Mouse (Mus musculus) CH12.LX (cell line): ENCODE results near the gene Fam219b. TPM values are rescaled to one million over a fixed set of nuclear protein-coding genes. Genes with fewer than 3 reads are reported as not detected.

ENCODE experiments used
- DNase-seq: peaks from one replicate; pipeline ENCODE4 v3.0.0-alpha.2; 2013; ENCODE audit errors: extremely low read depth
- H3K27ac ChIP-seq: 2 replicates; pipeline ENCODE4 v1.5.1; 2012; ENCODE audit warnings: low read depth, mild to moderate bottlenecking, control low read depth, moderate library complexity; ENCODE audit not compliant: insufficient read depth
- H3K27me3 ChIP-seq: replicated peaks from 2 replicates; pipeline ENCODE3; 2012; ENCODE audit warnings: inconsistent platforms
- H3K36me3 ChIP-seq, 2 experiments: replicated peaks in 1 of 2; 2 replicates each; pipeline versions ENCODE3 to v1.6.1; 2012; ENCODE audit warnings: inconsistent platforms in 1 of 2, low read length in 1 of 2, mild to moderate bottlenecking in 1 of 2, mixed read lengths in 1 of 2, moderate library complexity in 1 of 2; ENCODE audit not compliant: control insufficient read depth in 1 of 2, insufficient read depth in 1 of 2
- H3K4me1 ChIP-seq, 2 experiments: 2 replicates each; pipeline ENCODE4 v1.6.1; 2012; ENCODE audit warnings: inconsistent platforms in 1 of 2, moderate library complexity in 1 of 2; ENCODE audit not compliant: insufficient read depth in 2 of 2, control insufficient read depth in 1 of 2
- H3K4me2 ChIP-seq: 2 replicates; pipeline ENCODE4 v1.6.1; 2012; ENCODE audit warnings: low read depth, mild to moderate bottlenecking, control low read depth; ENCODE audit not compliant: poor library complexity, insufficient read depth, severe bottlenecking
- H3K4me3 ChIP-seq, 3 experiments: fragments of 150-350 bp in 1 of 3; sonication (generic) in 1 of 3; replicated peaks in 1 of 3; 2 replicates each; pipeline versions ENCODE3 to v1.5.1; 2011 to 2012; ENCODE audit warnings: low read depth in 2 of 3, low read length in 2 of 3, mild to moderate bottlenecking in 2 of 3, moderate library complexity in 2 of 3, control low read depth in 1 of 3, improper control_type of control experiment in 1 of 3, inconsistent platforms in 1 of 3, mixed read lengths in 1 of 3; ENCODE audit not compliant: poor library complexity in 1 of 3
- H3K79me2 ChIP-seq: replicated peaks from 2 replicates; pipeline ENCODE4 v1.6.1; 2012; ENCODE audit warnings: mild to moderate bottlenecking, moderate library complexity; ENCODE audit not compliant: control insufficient read depth, poor library complexity, insufficient read depth, severe bottlenecking; ENCODE audit errors: extremely low read depth
- H3K9ac ChIP-seq: 2 replicates; pipeline ENCODE4 v1.6.1; 2012; ENCODE audit warnings: low read depth, mild to moderate bottlenecking, control low read depth, moderate library complexity; ENCODE audit not compliant: insufficient read depth
- H3K9me3 ChIP-seq: replicated peaks from 2 replicates; pipeline ENCODE3; 2012; ENCODE audit warnings: low read length, inconsistent platforms, mixed read lengths
- E2F4 ChIP-seq: IDR thresholded peaks from 2 replicates; pipeline ENCODE4 v1.6.1; 2011; ENCODE audit warnings: low read depth, low read length, improper control_type of control experiment; ENCODE audit not compliant: insufficient replicate concordance
- ELF1 ChIP-seq: IDR thresholded peaks from 2 replicates; pipeline ENCODE4 v1.6.1; 2014; ENCODE audit warnings: low read depth, mild to moderate bottlenecking, inconsistent platforms, low read length, improper control_type of control experiment
- EP300 ChIP-seq: IDR thresholded peaks from 2 replicates; pipeline ENCODE4 v1.6.1; 2011; ENCODE audit warnings: low read length, improper control_type of control experiment
- ETS1 ChIP-seq: conservative IDR thresholded peaks from 2 replicates; pipeline ENCODE4 v1.6.1; 2012; ENCODE audit warnings: low read depth, mild to moderate bottlenecking, inconsistent platforms, low read length, improper control_type of control experiment, moderate library complexity
- HCFC1 ChIP-seq: IDR thresholded peaks from 2 replicates; pipeline ENCODE4 v1.6.1; 2012; ENCODE audit warnings: low read depth, mild to moderate bottlenecking, inconsistent platforms, low read length, improper control_type of control experiment
- IRF4 ChIP-seq: IDR thresholded peaks from 2 replicates; pipeline ENCODE4 v1.6.1; 2014; ENCODE audit warnings: low read depth, mild to moderate bottlenecking, inconsistent platforms, low read length, improper control_type of control experiment
- KAT2A ChIP-seq: IDR thresholded peaks from 2 replicates; pipeline ENCODE4 v1.6.1; 2012; ENCODE audit warnings: low read length, improper control_type of control experiment, inconsistent platforms; ENCODE audit not compliant: insufficient replicate concordance
- MAX ChIP-seq: IDR thresholded peaks from 2 replicates; pipeline ENCODE4 v1.6.1; 2011; ENCODE audit warnings: low read length, improper control_type of control experiment
- MAZ ChIP-seq: IDR thresholded peaks from 2 replicates; pipeline ENCODE4 v1.6.1; 2012; ENCODE audit warnings: low read depth, mild to moderate bottlenecking, inconsistent platforms, low read length, improper control_type of control experiment, moderate library complexity
- MXI1 ChIP-seq: IDR thresholded peaks from 2 replicates; pipeline ENCODE4 v1.6.1; 2011; ENCODE audit warnings: mild to moderate bottlenecking, low read depth, low read length, improper control_type of control experiment
- MYC ChIP-seq: IDR thresholded peaks from 2 replicates; pipeline ENCODE4 v1.6.1; 2011; ENCODE audit warnings: low read depth, mild to moderate bottlenecking, improper control_type of control experiment, low read length
- NELFE ChIP-seq: IDR thresholded peaks from 2 replicates; pipeline ENCODE4 v1.6.1; 2011; ENCODE audit warnings: low read depth, low read length, improper control_type of control experiment
- PAX5 ChIP-seq: IDR thresholded peaks from 2 replicates; pipeline ENCODE4 v1.6.1; 2012; ENCODE audit warnings: low read length, inconsistent platforms, mixed read lengths
- POLR2A ChIP-seq: IDR thresholded peaks from 2 replicates; pipeline ENCODE4 v1.6.1; 2011; ENCODE audit warnings: low read depth, mild to moderate bottlenecking, improper control_type of control experiment, low read length
- RAD21 ChIP-seq: IDR thresholded peaks from 2 replicates; pipeline ENCODE4 v1.6.1; 2011; ENCODE audit warnings: low read depth, mild to moderate bottlenecking, low read length, improper control_type of control experiment, moderate library complexity
- RCOR1 ChIP-seq: conservative IDR thresholded peaks from 2 replicates; pipeline ENCODE4 v1.6.1; 2012; ENCODE audit warnings: low read depth, mild to moderate bottlenecking, inconsistent platforms, low read length, improper control_type of control experiment
- TBP ChIP-seq: conservative IDR thresholded peaks from 2 replicates; pipeline ENCODE4 v1.6.1; 2011; ENCODE audit warnings: low read depth, low read length, improper control_type of control experiment
- USF1 ChIP-seq: IDR thresholded peaks from 2 replicates; pipeline ENCODE4 v1.6.1; 2014; ENCODE audit warnings: low read depth, mild to moderate bottlenecking, inconsistent platforms, low read length, improper control_type of control experiment
- USF2 ChIP-seq: conservative IDR thresholded peaks from 2 replicates; pipeline ENCODE4 v1.6.1; 2011; ENCODE audit warnings: low read depth, low read length, improper control_type of control experiment
- ZC3H11A ChIP-seq: IDR thresholded peaks from 2 replicates; pipeline ENCODE4 v1.6.1; 2012; ENCODE audit warnings: low read depth, mild to moderate bottlenecking, inconsistent platforms, low read length, improper control_type of control experiment
- ZKSCAN1 ChIP-seq: IDR thresholded peaks from 2 replicates; pipeline ENCODE4 v1.6.1; 2012; ENCODE audit warnings: low read depth, inconsistent platforms, low read length, improper control_type of control experiment, borderline replicate concordance
- ZMIZ1 ChIP-seq: IDR thresholded peaks from 2 replicates; pipeline ENCODE4 v1.6.1; 2012; ENCODE audit warnings: low read depth, mild to moderate bottlenecking, inconsistent platforms, low read length, improper control_type of control experiment
- ZNF384 ChIP-seq: IDR thresholded peaks from 2 replicates; pipeline ENCODE4 v1.6.1; 2012; ENCODE audit warnings: low read depth, low read length, improper control_type of control experiment, inconsistent platforms
- dilution Hi-C: fragments of 300-500 bp; cut with MboI; formaldehyde crosslinking; loops from 2 replicates; pipeline ENCODE4 v1.14.3; 2020; ENCODE audit warnings: low sequenced_read_pairs; ENCODE audit not compliant: extremely low pct_unique_long_range_greater_than_20kb, extremely low pct_ligation_motif_present
- in situ Hi-C: fragments of 300-500 bp; cut with MboI; formaldehyde crosslinking; loops from 3 replicates; pipeline ENCODE4 v1.14.3; 2019; ENCODE audit warnings: low sequenced_read_pairs, low pct_ligation_motif_present, low pct_unique_long_range_greater_than_20kb, mixed read lengths
- polyA plus RNA-seq: library from polyadenylated mRNA; unstranded; fragments of >175 nt; gene quantifications from 2 replicates; pipeline ENCODE4 v1.2.1, GENCODE M21; 2012; ENCODE audit warnings: low read depth; ENCODE audit not compliant: insufficient read length
- total RNA-seq, 2 experiments: library from RNA; depleted of rRNA; stranded (reverse); fragments of 300-350 nt in 1 of 2; fragments of >200 nt in 1 of 2; gene quantifications; 2 replicates each; pipeline ENCODE4 v1.2.3; 2012 to 2014

The Fam219b gene
- total and polyA plus RNA-seq, 3 experiments = 8.3 to 10.6 (median 9.2) TPM

GRCm38 (mm10) chr9:57547869-57548268, 10.5 kb downstream of the Fam219b start:
- dilution Hi-C loops = no loop called here
- no peak overlapping the region for H3K9ac ChIP-seq

GRCm38 (mm10) chr9:57549186-57549585, 11.9 kb downstream of the Fam219b start:
- TF ChIP-seq MAZ (no peak), PAX5 (no peak), MXI1 (no peak), ZNF384 (no peak), USF2 (no peak), RAD21 (no peak), ELF1 (no peak), MAX (no peak), RCOR1 (no peak), ZKSCAN1 (no peak), ETS1 (no peak)
- TF ChIP-seq, all 38 proteins: peak for 0

More at GRCm38 (mm10) chr9:57547869-57548268, 10.5 kb downstream of the Fam219b start:
- H3K36me3 ChIP-seq = peaks cover 65 to 81% of the 10 kb centered on the region in 2 experiments
- TF ChIP-seq MYC (no peak), KAT2A (no peak), USF2 (no peak), ETS1 (no peak), ZMIZ1 (no peak), ZNF384 (no peak), POLR2A (no peak), IRF4 (no peak), TBP (no peak), EP300 (no peak), E2F4 (no peak), NELFE (no peak), HCFC1 (no peak), USF1 (no peak), ZC3H11A (no peak)
- TF ChIP-seq, all 38 proteins: peak for 0
- Histone ChIP-seq H3K4me3 (no peak overlapping the region), H3K9me3 (no peaks in the 10 kb centered on the region), H3K27ac (no peak overlapping the region), H3K4me1 (peaks cover 0 to 14% of the 10 kb centered on the region in 2 experiments; a peak in 3 of 4 replicates), H3K27me3 (no peaks in the 10 kb centered on the region), H3K4me2 (no peak overlapping the region), H3K79me2 (no peaks in the 10 kb centered on the region)
- in situ Hi-C loops = no loop called here
- no peak for DNase-seq

More at GRCm38 (mm10) chr9:57549186-57549585, 11.9 kb downstream of the Fam219b start:
- Histone ChIP-seq H3K4me3 (no peak overlapping the region), H3K4me2 (no peak overlapping the region), H3K79me2 (no peaks in the 10 kb centered on the region), H3K9me3 (no peaks in the 10 kb centered on the region), H3K9ac (no peak overlapping the region), H3K36me3 (peaks cover 53 to 67% of the 10 kb centered on the region in 2 experiments), H3K27ac (no peak overlapping the region), H3K4me1 (peaks cover 3 to 18% of the 10 kb centered on the region in 2 experiments), H3K27me3 (no peaks in the 10 kb centered on the region)
- DNase-seq = no peak
- dilution Hi-C loops (no loop called here), in situ Hi-C loops (no loop called here)
